Mouse (Mus musculus) forebrain, postnatal 0 days (tissue): Measurements from ENCODE around the gene Rxrb. TPM values are rescaled to one million over a fixed set of nuclear protein-coding genes. Genes with fewer than 3 reads are reported as not detected.

Experiments used
- ATAC-seq: fragments of 200-750 bp; cut with Nextera tagmentation; 2 replicates; pipeline ENCODE4 v1.8.0; 2017; ENCODE audit warnings: mild to moderate bottlenecking, moderate library complexity
- DNase-seq: peaks from one replicate; pipeline ENCODE4 v3.0.0-alpha.2; 2015
- H3K27ac ChIP-seq: fragments of 300-500 bp; sonication (generic); 2 replicates; pipeline ENCODE4 v1.5.1; 2014; ENCODE audit warnings: low read depth, mild to moderate bottlenecking, antibody characterized with exemption, low read length, moderate library complexity, mixed read lengths
- H3K27me3 ChIP-seq: fragments of 300-500 bp; sonication (generic); 2 replicates; pipeline ENCODE4 v1.6.1; 2014; ENCODE audit warnings: mild to moderate bottlenecking, low read length, mixed read lengths; ENCODE audit not compliant: insufficient read depth
- H3K36me3 ChIP-seq: fragments of 300-500 bp; sonication (generic); 2 replicates; pipeline ENCODE4 v1.6.1; 2014; ENCODE audit warnings: mild to moderate bottlenecking, moderate library complexity; ENCODE audit not compliant: insufficient read depth
- H3K4me1 ChIP-seq: fragments of 300-500 bp; sonication (generic); 2 replicates; pipeline ENCODE4 v1.6.1; 2014; ENCODE audit warnings: antibody characterized with exemption; ENCODE audit not compliant: insufficient read depth
- H3K4me2 ChIP-seq: fragments of 300-500 bp; sonication (generic); 2 replicates; pipeline ENCODE4 v1.6.1; 2014; ENCODE audit warnings: low read depth, mild to moderate bottlenecking, moderate library complexity
- H3K4me3 ChIP-seq: fragments of 300-500 bp; sonication (generic); 2 replicates; pipeline ENCODE4 v1.5.1; 2014; ENCODE audit warnings: low read depth, low read length, mixed read lengths
- H3K9ac ChIP-seq: fragments of 300-500 bp; sonication (generic); 2 replicates; pipeline ENCODE4 v1.6.1; 2014; ENCODE audit warnings: mild to moderate bottlenecking
- H3K9me3 ChIP-seq: fragments of 300-500 bp; sonication (generic); 2 replicates; pipeline ENCODE4 v1.6.1; 2016; ENCODE audit warnings: low read length
- CTCF ChIP-seq: sonication (generic); IDR thresholded peaks from 2 replicates; pipeline ENCODE4 v1.5.1; 2016; ENCODE audit warnings: antibody characterized with exemption, control low read depth, low read depth
- WGBS: fragments of 180-500 bp; shearing (Covaris S2); extraction: QIAGEN DNeasy Blood & Tissue Kit; methylation state at CpG from one replicate; pipeline ENCODE4 v1.1.7; 2014; 5-methylcytosine and 5-hydroxymethylcytosine counted together
- microRNA counts: library from miRNA; unstranded; fragments of <30 nt; microRNA quantifications from one replicate; lab custom pipeline; 2015
- microRNA-seq, 2 experiments: library from miRNA; unstranded; fragments of <30 nt; microRNA quantifications; one replicate each; pipeline ENCODE4; 2016
- polyA plus RNA-seq: library from polyadenylated mRNA; unstranded; fragments of >200 nt; fragmentation: Nextera tagmentation; extraction: Ambion mirVana; gene quantifications from 2 replicates; pipeline ENCODE4 v1.2.1, GENCODE M21; 2015
- total RNA-seq: library from RNA; depleted of rRNA; stranded (reverse); fragments of >200 nt; gene quantifications from 2 replicates; pipeline ENCODE4 v1.2.3, GENCODE M21; 2014; rRNA removed

Gene Rxrb
- total and polyA plus RNA-seq, 2 experiments from 2014 or later: 58.1 to 60.8 TPM

DNA sequence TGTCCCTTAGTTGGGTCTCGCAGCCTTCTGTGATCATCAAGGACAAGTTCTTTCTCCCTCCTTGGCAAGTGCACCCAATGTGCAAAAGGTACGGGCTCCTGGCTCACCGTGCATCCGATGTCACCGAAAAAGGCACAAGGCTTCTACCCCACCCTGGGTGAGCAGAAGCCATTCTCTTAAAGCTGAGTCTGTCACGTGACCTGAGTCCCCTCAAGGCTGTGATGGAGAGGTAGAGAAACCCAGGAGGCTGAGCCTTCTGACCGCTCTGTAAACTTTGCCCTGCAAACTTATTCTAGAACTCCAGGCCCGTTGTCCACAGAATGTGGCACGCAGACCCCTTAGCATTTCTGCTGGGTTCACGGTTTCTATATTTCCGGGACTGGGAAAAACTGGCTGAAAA, 47.4 kb downstream of the Rxrb start:
- H3K4me2 ChIP-seq: no peak overlapping the region
- no peak overlapping the region for H3K4me3 ChIP-seq
- no peak for TF ChIP-seq CTCF
- 0 out of 2 replicates have a peak, but pooled peaks cover 5% of the 10 kb centered on the region for H3K27me3 ChIP-seq
- H3K4me1 ChIP-seq: no peaks in the 10 kb centered on the region
- no peak overlapping the region for H3K27ac ChIP-seq
- WGBS: 90% methylated on average over 11 of the region's 11 CpGs
- no peaks in the 10 kb centered on the region for H3K9me3 ChIP-seq
- no peak overlapping the region for H3K9ac ChIP-seq
- ATAC-seq (no peak), DNase-seq (no peak)
- no peaks in the 10 kb centered on the region for H3K36me3 ChIP-seq

DNA sequence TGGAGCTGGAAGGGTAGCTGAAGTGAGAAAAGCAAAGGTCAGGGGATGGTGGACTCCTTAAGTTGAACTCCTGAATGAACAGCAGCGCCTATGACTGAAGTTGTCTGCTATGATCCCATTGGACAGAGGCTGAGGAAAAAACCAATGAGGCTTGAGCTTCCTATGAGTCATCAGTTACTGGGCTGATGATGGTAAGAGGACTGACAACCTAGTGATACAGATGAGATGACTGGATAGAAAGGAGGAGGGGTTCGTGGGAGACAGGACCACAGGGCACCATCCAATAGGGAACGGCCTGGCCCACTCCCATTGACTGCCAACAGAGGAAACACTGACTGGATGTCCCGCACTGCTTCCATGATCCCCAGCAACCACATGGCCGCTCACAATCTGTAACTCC, 48.0 kb downstream of the Rxrb start:
- no peaks in the 10 kb centered on the region for H3K36me3 ChIP-seq
- H3K4me1 ChIP-seq: no peaks in the 10 kb centered on the region
- DNase-seq (peak; percentile 66), ATAC-seq (peak; percentile 94)
- 12% methylated on average over 5 of the region's 5 CpGs for WGBS
- 0 out of 2 replicates have a peak, but pooled peaks cover 5% of the 10 kb centered on the region for H3K27me3 ChIP-seq
- H3K27ac ChIP-seq: no peak overlapping the region
- TF ChIP-seq CTCF: no peak
- H3K4me2 ChIP-seq: peak overlapping the region; percentile 26; the same call in 1 of the 2 replicates
- no peaks in the 10 kb centered on the region for H3K9me3 ChIP-seq
- no peak overlapping the region for H3K4me3 ChIP-seq
- H3K9ac ChIP-seq: no peak overlapping the region

GRCm38 (mm10) chr17:34083104-34083503, 51.5 kb downstream of the Rxrb start:
- Histone ChIP-seq H3K9ac (no peak overlapping the region), H3K9me3 (no peaks in the 10 kb centered on the region), H3K27ac (no peak overlapping the region), H3K4me2 (no peak overlapping the region), H3K4me3 (no peak overlapping the region), H3K4me1 (no peaks in the 10 kb centered on the region), H3K36me3 (no peaks in the 10 kb centered on the region), H3K27me3 (no peaks in the 10 kb centered on the region)
- ATAC-seq: no peak
- no peak for DNase-seq
- WGBS: 4% methylated on average over 8 of the region's 8 CpGs
- TF ChIP-seq CTCF: no peak

- H3K36me3 ChIP-seq: no peaks in the 10 kb centered on the region
- ATAC-seq (no peak), DNase-seq (no peak)
- H3K4me3 ChIP-seq: no peak overlapping the region
- TF ChIP-seq CTCF: no peak
- H3K4me1 ChIP-seq: no peaks in the 10 kb centered on the region
- H3K27ac ChIP-seq: no peak overlapping the region
- H3K27me3 ChIP-seq: no peaks in the 10 kb centered on the region
- H3K4me2 ChIP-seq: no peak overlapping the region
- no peak overlapping the region for H3K9ac ChIP-seq
- H3K9me3 ChIP-seq: no peaks in the 10 kb centered on the region
- 36% methylated on average over 2 of the region's 2 CpGs for WGBS
These were observed 55.8 kb downstream of the Rxrb start for GRCm38 (mm10) chr17:34087386-34087785.

MicroRNAs encoded within 50 kb of the gene (microRNA counts, 519-probe panel; counts per million panel counts)
- 3,592 counts per million, percentile 36 among the panel's probes with 10 or more counts for microRNA mmu-miR-219 (lab: Ali Mortazavi, UCI)

Small RNA genes within 50 kb of the gene (microRNA-seq; reads per million reads assigned to microRNA genes)
- gene Mir219a-1 (0 reads per million in 2 experiments), gene Mir219c (0 reads per million in 2 experiments)

Other genes starting within 250 kb of the Rxrb start
Only the 30 nearest of the 33 such genes appear.
- gene Rps28, start 207.2 kb upstream of the Rxrb start, total RNA-seq: 589 and 1,055 TPM in 2 replicates
- gene Rps28, start 207.2 kb upstream of the Rxrb start, polyA plus RNA-seq: 603 and 823 TPM in 2 replicates
- gene Ndufa7, start 207.2 kb upstream of the Rxrb start, total RNA-seq: 258 and 291 TPM in 2 replicates
- 529 and 626 TPM in 2 replicates for gene Ndufa7, start 207.2 kb upstream of the Rxrb start, polyA plus RNA-seq
- gene Cd320, start 188.7 kb upstream of the Rxrb start, total RNA-seq: 17.2 and 27.5 TPM in 2 replicates
- gene Cd320, start 188.7 kb upstream of the Rxrb start, polyA plus RNA-seq: 50.3 and 53.6 TPM in 2 replicates
- not detected in 2 replicates for gene Gm7029, start 158.0 kb upstream of the Rxrb start, total RNA-seq
- not detected in 2 replicates for gene Gm7029, start 158.0 kb upstream of the Rxrb start, polyA plus RNA-seq
- gene Kifc1, start 141.2 kb upstream of the Rxrb start, total RNA-seq: 4.3 and 4.7 TPM in 2 replicates
- 1.3 and 1.4 TPM in 2 replicates for gene Kifc1, start 141.2 kb upstream of the Rxrb start, polyA plus RNA-seq
- gene Platr17, start 126.7 kb upstream of the Rxrb start, total RNA-seq: not detected in 2 replicates
- 1.9 and 2.0 TPM in 2 replicates for gene Platr17, start 126.7 kb upstream of the Rxrb start, polyA plus RNA-seq
- gene Daxx, start 122.4 kb upstream of the Rxrb start, total RNA-seq: 70.4 and 77.1 TPM in 2 replicates
- 41.5 and 45.2 TPM in 2 replicates for gene Daxx, start 122.4 kb upstream of the Rxrb start, polyA plus RNA-seq
- gene Tapbp, start 115.9 kb upstream of the Rxrb start, total RNA-seq: 27.2 and 36.0 TPM in 2 replicates
- 25.0 and 26.2 TPM in 2 replicates for gene Tapbp, start 115.9 kb upstream of the Rxrb start, polyA plus RNA-seq
- 34.4 and 44.0 TPM in 2 replicates for gene Zbtb22, start 115.9 kb upstream of the Rxrb start, total RNA-seq
- gene Zbtb22, start 115.9 kb upstream of the Rxrb start, polyA plus RNA-seq: 20.4 and 22.3 TPM in 2 replicates
- gene Rgl2, start 102.3 kb upstream of the Rxrb start, total RNA-seq: 75.7 and 76.3 TPM in 2 replicates
- gene Rgl2, start 102.3 kb upstream of the Rxrb start, polyA plus RNA-seq: 24.1 and 27.1 TPM in 2 replicates
- gene Pfdn6, start 91.5 kb upstream of the Rxrb start, total RNA-seq: 57.0 and 78.4 TPM in 2 replicates
- 173 and 185 TPM in 2 replicates for gene Pfdn6, start 91.5 kb upstream of the Rxrb start, polyA plus RNA-seq
- 18.9 and 21.9 TPM in 2 replicates for gene Wdr46, start 91.2 kb upstream of the Rxrb start, total RNA-seq
- 15.9 and 23.2 TPM in 2 replicates for gene Wdr46, start 91.2 kb upstream of the Rxrb start, polyA plus RNA-seq
- 11.5 and 11.7 TPM in 2 replicates for gene B3galt4, start 80.3 kb upstream of the Rxrb start, total RNA-seq
- 8.3 and 9.8 TPM in 2 replicates for gene B3galt4, start 80.3 kb upstream of the Rxrb start, polyA plus RNA-seq
- gene Vps52, start 76.0 kb upstream of the Rxrb start, total RNA-seq: 46.2 and 46.8 TPM in 2 replicates
- gene Vps52, start 76.0 kb upstream of the Rxrb start, polyA plus RNA-seq: 59.6 and 66.1 TPM in 2 replicates
- gene Rps18, start 75.8 kb upstream of the Rxrb start, total RNA-seq: 1,357 and 2,159 TPM in 2 replicates
- 876 and 1,153 TPM in 2 replicates for gene Rps18, start 75.8 kb upstream of the Rxrb start, polyA plus RNA-seq
- gene H2-K1, start 31.5 kb upstream of the Rxrb start, total RNA-seq: 14.3 and 21.9 TPM in 2 replicates
- 17.3 and 21.2 TPM in 2 replicates for gene H2-K1, start 31.5 kb upstream of the Rxrb start, polyA plus RNA-seq
- gene Ring1, start 7.1 kb upstream of the Rxrb start, total RNA-seq: 20.7 and 21.4 TPM in 2 replicates
- 15.7 and 19.0 TPM in 2 replicates for gene Ring1, start 7.1 kb upstream of the Rxrb start, polyA plus RNA-seq
- gene H2-Ke6, start 3.8 kb upstream of the Rxrb start, total RNA-seq: 39.1 and 58.0 TPM in 2 replicates
- 54.6 and 55.7 TPM in 2 replicates for gene H2-Ke6, start 3.8 kb upstream of the Rxrb start, polyA plus RNA-seq
- gene Slc39a7, start 130 bp upstream of the Rxrb start, total RNA-seq: 126 and 161 TPM in 2 replicates
- 124 and 138 TPM in 2 replicates for gene Slc39a7, start 130 bp upstream of the Rxrb start, polyA plus RNA-seq
- 10.2 and 28.0 TPM in 2 replicates for gene Col11a2, start 7.6 kb downstream of the Rxrb start, total RNA-seq
- gene Col11a2, start 7.6 kb downstream of the Rxrb start, polyA plus RNA-seq: 1.2 and 2.1 TPM in 2 replicates
- gene H2-Oa, start 60.5 kb downstream of the Rxrb start, total RNA-seq: not detected in 2 replicates
- gene H2-Oa, start 60.5 kb downstream of the Rxrb start, polyA plus RNA-seq: 0.13 TPM in 1 of 2 replicates, not detected in the other
- 21.5 and 25.7 TPM in 2 replicates for gene H2-DMa, start 87.7 kb downstream of the Rxrb start, total RNA-seq
- 19.2 and 23.5 TPM in 2 replicates for gene H2-DMa, start 87.7 kb downstream of the Rxrb start, polyA plus RNA-seq
- gene Brd2, start 90.8 kb downstream of the Rxrb start, total RNA-seq: 191 and 219 TPM in 2 replicates
- gene Brd2, start 90.8 kb downstream of the Rxrb start, polyA plus RNA-seq: 122 and 129 TPM in 2 replicates
- gene H2-DMb2, start 111.5 kb downstream of the Rxrb start, total RNA-seq: 2.2 and 2.4 TPM in 2 replicates
- 0.72 and 1.0 TPM in 2 replicates for gene H2-DMb2, start 111.5 kb downstream of the Rxrb start, polyA plus RNA-seq
- 0.62 and 2.8 TPM in 2 replicates for gene H2-DMb1, start 121.3 kb downstream of the Rxrb start, total RNA-seq
- 1.5 and 1.7 TPM in 2 replicates for gene H2-DMb1, start 121.3 kb downstream of the Rxrb start, polyA plus RNA-seq
- 5.2 and 7.5 TPM in 2 replicates for gene Tap1, start 155.7 kb downstream of the Rxrb start, total RNA-seq
- 4.6 and 5.0 TPM in 2 replicates for gene Tap1, start 155.7 kb downstream of the Rxrb start, polyA plus RNA-seq
- 1.2 and 1.9 TPM in 2 replicates for gene Psmb9, start 156.0 kb downstream of the Rxrb start, total RNA-seq
- 2.0 and 2.3 TPM in 2 replicates for gene Psmb9, start 156.0 kb downstream of the Rxrb start, polyA plus RNA-seq
- 1.5 and 2.9 TPM in 2 replicates for gene Psmb8, start 165.9 kb downstream of the Rxrb start, total RNA-seq
- gene Psmb8, start 165.9 kb downstream of the Rxrb start, polyA plus RNA-seq: 4.8 and 7.2 TPM in 2 replicates
- 1.3 and 1.9 TPM in 2 replicates for gene Tap2, start 171.7 kb downstream of the Rxrb start, total RNA-seq
- 3.2 and 3.8 TPM in 2 replicates for gene Tap2, start 171.7 kb downstream of the Rxrb start, polyA plus RNA-seq
- gene H2-Ob, start 207.1 kb downstream of the Rxrb start, total RNA-seq: 0.10 TPM in 1 of 2 replicates, not detected in the other
- gene H2-Ob, start 207.1 kb downstream of the Rxrb start, polyA plus RNA-seq: 0.33 and 0.36 TPM in 2 replicates